Mouse (Mus musculus) lung, adult 18-20 months (tissue): ENCODE measurements at regions not wholly inside any gene's neighbourhood (a gene's known extent, or its start where the extent isn't known, plus 50 kb on each side); places are given as distances from the start of the nearest gene placed in this dataset.

ENCODE experiments used
- DNase-seq, 2 experiments: peaks; one replicate each; pipeline ENCODE4 v3.0.0; 2022; ENCODE audit warnings: mixed read lengths in 2 of 2

- peak; percentile 38 to 40 for DNase-seq
Measured at GRCm38 (mm10) chr11:18821384-18821783, 197.4 kb downstream of the Meis1 start.

DNA sequence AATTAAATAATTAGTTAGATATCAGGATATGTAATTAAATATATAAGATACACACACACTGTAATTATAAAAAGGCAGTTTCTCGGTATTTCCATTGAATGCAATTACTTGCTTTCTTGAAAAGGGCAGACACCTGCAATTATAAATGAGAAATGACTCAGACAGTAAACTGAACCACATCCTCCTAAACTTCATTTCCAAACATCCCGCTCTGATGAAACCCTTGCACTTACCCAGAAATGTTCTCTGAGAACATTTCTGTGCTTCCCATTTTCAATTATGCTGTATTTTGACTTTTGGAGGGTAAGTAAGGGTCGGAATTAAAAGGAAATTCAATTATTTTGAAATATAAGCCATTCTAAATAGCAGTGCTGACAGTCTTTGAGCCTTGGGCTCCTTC is 204.7 kb downstream of the Meis1 start:
- no peak for DNase-seq

GRCm38 (mm10) chr11:18767479-18767878 is 251.3 kb downstream of the Meis1 start:
- DNase-seq: no peak

DNA sequence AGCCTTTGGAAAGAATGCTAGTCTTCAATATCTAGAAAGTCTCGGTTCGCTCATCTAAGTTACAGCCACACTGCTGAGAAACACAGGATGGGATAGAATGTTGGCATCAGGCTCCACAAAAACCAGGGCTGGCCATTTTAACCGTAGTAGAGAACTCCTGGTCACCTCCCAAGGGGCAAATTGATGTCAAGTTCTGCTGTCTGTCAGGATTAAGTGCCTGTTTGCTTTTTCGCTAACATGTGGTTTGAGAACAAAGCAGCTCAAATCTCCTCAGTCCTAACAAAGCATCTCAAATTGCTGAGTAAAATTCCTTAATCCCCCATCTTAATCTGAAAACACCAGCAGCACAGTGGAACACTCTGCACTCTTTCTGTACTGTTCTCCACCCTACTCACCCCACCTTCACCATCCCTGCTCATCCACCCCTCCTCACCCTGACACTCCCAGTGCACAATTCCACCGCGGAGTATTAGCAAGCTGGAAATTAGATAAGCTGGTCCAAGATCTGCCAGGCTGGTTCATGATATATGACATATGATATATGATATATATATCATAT is 252.2 kb downstream of the Meis1 start:
- DNase-seq: no peak

DNA sequence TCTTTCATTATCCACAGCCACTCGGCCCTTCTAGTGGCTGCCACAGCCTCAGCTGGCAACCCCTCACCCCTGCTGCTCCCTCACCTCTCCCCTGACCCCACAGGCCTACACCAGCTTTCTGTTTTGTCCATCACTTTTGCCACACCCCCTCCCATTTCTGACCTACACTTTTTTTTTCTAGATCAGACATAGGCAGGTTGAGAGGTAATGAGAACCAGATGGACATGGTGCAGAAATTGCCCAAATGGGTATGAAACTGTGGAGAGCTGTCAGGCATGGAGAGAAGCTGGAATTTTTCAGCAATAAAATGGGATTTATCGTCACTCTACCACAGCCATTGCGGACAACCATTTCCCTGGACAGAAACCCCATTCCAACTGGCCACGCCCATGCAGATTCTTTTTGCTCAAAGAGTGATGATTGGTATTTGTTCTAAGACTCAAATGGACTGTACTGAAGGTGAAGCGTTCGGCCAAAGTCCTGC is 260.2 kb downstream of the Meis1 start:
- no peak for DNase-seq

DNA sequence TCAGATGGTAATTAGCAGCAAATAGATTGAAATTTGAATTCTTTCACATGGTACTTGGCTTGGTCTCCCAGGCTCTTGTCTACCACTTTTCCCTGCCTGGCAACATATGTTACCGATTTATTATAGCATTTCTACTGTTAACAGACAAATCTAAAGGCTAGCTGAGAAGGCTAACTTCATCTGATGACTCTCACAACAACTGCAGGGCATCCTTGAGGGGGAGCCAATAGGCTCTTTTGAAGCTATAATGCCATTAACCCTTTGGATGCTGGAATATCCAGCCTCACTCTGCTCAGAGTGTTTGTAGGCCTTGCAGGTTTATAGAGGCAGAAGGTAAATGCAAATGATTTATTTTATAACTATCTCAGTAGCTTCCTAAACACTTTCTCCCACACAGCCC is 262.2 kb downstream of the Meis1 start:
- no peak for DNase-seq

- no peak for DNase-seq
Measured at GRCm38 (mm10) chr11:18754732-18755525, 263.9 kb downstream of the Meis1 start.

- DNase-seq: no peak
Measured at GRCm38 (mm10) chr11:18753856-18754255, 264.9 kb downstream of the Meis1 start.

- DNase-seq: no peak
Measured at GRCm38 (mm10) chr11:18753246-18753645, 265.5 kb downstream of the Meis1 start.

DNA sequence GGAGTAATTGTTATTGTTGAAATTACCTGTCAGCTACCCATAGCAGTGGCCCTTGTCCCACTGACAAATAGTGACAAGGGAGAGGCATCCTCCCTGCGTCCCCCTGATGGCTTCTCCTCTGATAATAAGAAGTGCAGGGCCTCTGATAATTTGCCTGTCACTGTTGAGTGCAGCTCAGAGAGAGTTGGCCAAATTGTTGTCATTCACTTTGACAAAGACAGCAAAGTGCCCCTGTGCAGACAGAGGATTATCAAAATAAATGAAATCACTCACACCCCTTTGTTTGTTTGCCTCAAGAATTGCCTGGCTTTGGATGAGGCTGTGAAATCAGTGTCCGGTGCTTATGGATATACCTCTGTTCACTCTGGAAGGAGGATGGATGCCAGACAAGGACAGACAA is 266.3 kb downstream of the Meis1 start:
- no peak for DNase-seq

- DNase-seq: peak in 1 of 2 experiments; percentile 11
Measured at GRCm38 (mm10) chr11:18750911-18751841, 267.6 kb downstream of the Meis1 start.

GRCm38 (mm10) chr11:18750080-18750375 is 268.8 kb downstream of the Meis1 start:
- DNase-seq: no peak

DNA sequence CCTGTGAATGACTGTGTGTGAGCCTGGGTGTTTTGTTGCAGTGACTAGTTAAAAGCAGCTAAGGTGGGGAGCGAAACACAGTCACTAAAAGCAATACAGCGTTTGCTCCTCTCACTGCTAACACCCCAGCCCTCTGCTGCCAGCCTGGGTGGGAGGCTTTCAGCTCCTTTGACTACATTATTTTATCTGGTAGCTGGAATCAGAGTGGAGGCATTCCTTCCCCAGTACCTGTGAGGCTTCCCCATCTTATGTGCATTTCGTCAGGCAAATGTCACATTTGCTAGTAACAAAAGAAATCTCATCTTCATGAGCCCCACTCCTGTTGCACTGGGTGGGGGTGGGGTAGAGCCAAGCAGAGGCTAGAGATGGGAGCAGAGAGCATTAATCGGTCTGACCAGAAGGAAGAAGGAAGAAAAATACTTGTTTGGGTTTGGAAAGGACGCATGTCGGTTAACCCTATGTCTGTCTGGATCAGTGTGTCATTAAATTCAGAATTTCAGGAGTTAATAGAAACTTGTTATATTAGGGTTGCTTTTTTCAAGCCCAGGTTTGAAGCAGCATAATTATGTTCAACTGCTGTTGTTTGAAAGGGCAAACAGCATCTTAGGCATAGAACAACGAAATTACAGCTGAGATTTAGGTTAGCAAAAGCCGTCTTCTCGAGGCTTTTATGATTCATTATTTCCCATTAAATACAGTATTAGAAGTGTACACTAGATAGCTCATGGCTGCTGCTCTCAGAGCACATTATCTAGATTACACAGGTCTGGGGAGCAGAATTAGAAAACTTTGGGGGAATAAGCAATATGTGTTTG is 269.3 kb downstream of the Meis1 start:
- DNase-seq: no peak

- no peak for DNase-seq
Measured at GRCm38 (mm10) chr11:18747871-18748461, 270.8 kb downstream of the Meis1 start.

DNA sequence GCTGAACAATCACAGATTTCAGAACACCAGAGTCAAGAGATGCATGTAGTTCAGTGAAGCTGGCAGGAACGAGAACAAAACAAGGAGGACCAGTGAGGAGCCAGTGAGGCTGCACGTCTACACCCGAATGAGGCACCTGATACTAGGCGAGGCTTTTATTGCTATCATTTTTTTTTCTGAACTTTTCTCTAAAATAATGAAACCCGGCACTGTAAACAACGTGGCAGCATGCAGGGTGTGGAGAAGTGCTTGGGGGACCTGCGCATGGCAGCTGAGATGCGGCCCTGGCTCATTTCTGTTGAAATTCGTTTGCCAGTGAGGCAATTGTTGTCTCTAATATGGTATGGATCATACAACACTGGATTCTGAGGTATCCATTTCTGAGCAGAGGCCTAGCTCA is 271.4 kb downstream of the Meis1 start:
- no peak for DNase-seq

GRCm38 (mm10) chr11:18746486-18746885 is 272.3 kb downstream of the Meis1 start:
- no peak for DNase-seq

GRCm38 (mm10) chr11:18745840-18746239 is 272.9 kb downstream of the Meis1 start:
- no peak for DNase-seq

GRCm38 (mm10) chr11:18734904-18735664 is 283.7 kb downstream of the Meis1 start:
- no peak for DNase-seq

- no peak for DNase-seq
Measured at GRCm38 (mm10) chr11:18734075-18734474, 284.7 kb downstream of the Meis1 start.

DNA sequence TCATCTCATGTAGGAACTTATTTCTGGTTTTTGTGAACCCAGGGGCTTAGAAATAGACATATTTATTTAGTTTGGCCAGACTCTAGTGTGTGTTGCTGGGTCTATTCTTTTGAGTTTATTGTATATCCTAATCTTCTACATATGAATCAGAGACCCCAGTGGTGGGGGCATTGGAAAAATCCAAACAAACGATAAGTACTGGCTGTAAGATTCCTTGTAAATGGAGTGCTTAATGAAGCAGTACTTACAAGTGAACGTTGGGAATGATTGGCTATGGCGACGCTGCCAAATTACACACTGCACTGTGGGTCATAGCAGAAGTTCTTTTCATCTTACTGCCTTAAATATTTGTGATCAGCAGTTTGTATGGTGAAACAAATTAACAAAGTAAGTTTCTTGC is 289.0 kb downstream of the Meis1 start:
- no peak for DNase-seq

DNA sequence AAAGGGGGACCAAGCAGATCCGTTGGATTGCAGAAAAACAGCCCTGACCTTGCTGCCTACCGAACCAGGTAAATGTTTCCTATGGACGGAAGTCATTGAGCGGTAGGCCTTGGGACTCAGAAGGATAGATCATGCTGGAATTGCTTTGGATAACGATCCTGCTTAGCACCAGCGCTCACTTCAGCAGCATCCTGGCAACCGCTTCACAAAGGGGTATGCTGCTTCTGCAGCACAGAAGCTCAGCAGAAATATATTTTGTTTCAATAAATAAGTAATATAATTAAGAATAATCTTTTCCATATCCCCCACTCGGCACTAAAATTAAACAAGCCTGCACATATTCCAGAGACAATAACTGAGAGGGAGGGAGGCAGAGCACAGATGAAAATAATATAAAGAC is 296.0 kb downstream of the Meis1 start:
- no peak for DNase-seq

- DNase-seq: no peak
Measured at GRCm38 (mm10) chr11:18715851-18716126, 303.0 kb downstream of the Meis1 start.
